Mouse (Mus musculus) G1E (cell line): Measurements from ENCODE around the gene Fgfr2. TPM values are rescaled to one million over a fixed set of nuclear protein-coding genes. Genes with fewer than 3 reads are reported as not detected.

Source experiments
- ATAC-seq: 2 replicates; pipeline ENCODE4 v1.8.0; 2016; ENCODE audit warnings: mild to moderate bottlenecking; ENCODE audit not compliant: insufficient number of reproducible peaks, poor library complexity, low FRiP score, severe bottlenecking; ENCODE audit errors: extremely low read depth
- DNase-seq: peaks from one replicate; pipeline ENCODE4 v3.0.0; 2012; ENCODE audit warnings: low spot score
- H3K27me3 ChIP-seq: 2 replicates; pipeline ENCODE4 v1.6.1; 2012; ENCODE audit warnings: mild to moderate bottlenecking, low read length, inconsistent platforms; ENCODE audit not compliant: insufficient read depth
- H3K36me3 ChIP-seq: replicated peaks from 2 replicates; pipeline ENCODE3; 2012; ENCODE audit warnings: mild to moderate bottlenecking, inconsistent platforms
- H3K4me1 ChIP-seq: 2 replicates; pipeline ENCODE4 v1.6.1; 2012; ENCODE audit warnings: low read depth, low read length, inconsistent platforms, mixed read lengths; ENCODE audit not compliant: insufficient read depth
- H3K4me3 ChIP-seq: 2 replicates; pipeline ENCODE4 v1.5.1; 2012; ENCODE audit warnings: low read depth, mild to moderate bottlenecking, inconsistent platforms, low read length, moderate library complexity, mixed read lengths
- H3K9me3 ChIP-seq: replicated peaks from 2 replicates; pipeline ENCODE4 v1.6.1; 2012; ENCODE audit warnings: inconsistent platforms
- CTCF ChIP-seq: IDR thresholded peaks from 2 replicates; pipeline ENCODE4 v1.5.1; 2012; ENCODE audit warnings: low read depth, low read length, inconsistent platforms, mixed read lengths
- GATA1 ChIP-seq: IDR thresholded peaks from 2 replicates; pipeline ENCODE4 v1.6.1; 2012; ENCODE audit warnings: borderline replicate concordance, low read length, inconsistent platforms, mixed read lengths
- GATA2 ChIP-seq: IDR thresholded peaks from 2 replicates; pipeline ENCODE4 v1.6.1; 2012; ENCODE audit warnings: low read depth, low read length, inconsistent platforms, borderline replicate concordance
- POLR2AphosphoS5 ChIP-seq: IDR thresholded peaks from 2 replicates; pipeline ENCODE4 v1.6.1; 2012; ENCODE audit warnings: low read depth, low read length, inconsistent platforms; ENCODE audit not compliant: insufficient replicate concordance
- TAL1 ChIP-seq: conservative IDR thresholded peaks from 2 replicates; pipeline ENCODE4 v1.6.1; 2012; ENCODE audit warnings: low read depth, low read length, inconsistent platforms, mixed read lengths
- polyA plus RNA-seq: library from polyadenylated mRNA; stranded (reverse); fragments of >175 nt; gene quantifications from 2 replicates; pipeline ENCODE4 v1.2.3, GENCODE M21; 2012
- total RNA-seq, 2 experiments: library from RNA; stranded (forward) in 1 of 2; stranded (reverse) in 1 of 2; fragments of 200-1000 nt in 1 of 2; fragments of >200 nt in 1 of 2; fragmentation: Nextera tagmentation in 1 of 2; gene quantifications; 2 replicates each; pipeline ENCODE4 v1.2.3; 2014 to 2017

Fgfr2 gene
- total and polyA plus RNA-seq, 3 experiments, result 0.22 TPM; not detected in 2

DNA sequence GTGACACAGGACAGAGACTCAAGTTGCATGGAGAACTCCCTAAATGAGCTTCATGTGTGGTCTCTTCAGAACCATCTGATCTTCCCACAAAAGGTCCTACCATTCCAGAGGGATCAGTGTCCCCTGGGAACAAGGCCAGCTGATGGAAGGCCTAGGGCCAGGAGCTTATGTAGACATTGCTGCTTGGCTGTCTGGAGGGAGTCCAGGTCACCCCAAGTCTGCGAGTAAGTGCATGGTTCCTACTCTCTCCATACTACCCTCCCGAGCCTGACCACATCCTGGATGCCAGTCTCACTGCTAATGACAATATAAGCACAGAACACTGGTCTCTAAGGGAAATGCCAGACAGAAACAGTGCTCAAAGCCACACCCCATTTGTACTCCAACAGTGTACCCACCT, 39.0 kb upstream of the Fgfr2 start:
- DNase-seq, result no peak
- Histone ChIP-seq H3K4me3 (no peak overlapping the region), H3K9me3 (no peaks in the 10 kb centered on the region), H3K36me3 (no peaks in the 10 kb centered on the region), H3K4me1 (no peaks in the 10 kb centered on the region), H3K27me3 (peaks cover 3% of the 10 kb centered on the region; the same call in 1 of the 2 replicates)
- no peak for TF ChIP-seq GATA1
- TF ChIP-seq TAL1, result no peak
- TF ChIP-seq CTCF, result no peak
- TF ChIP-seq GATA2, result no peak
- TF ChIP-seq POLR2AphosphoS5, result no peak
- no peak for ATAC-seq

- no peaks in the 10 kb centered on the region for H3K36me3 ChIP-seq
- no peaks in the 10 kb centered on the region for H3K9me3 ChIP-seq
- DNase-seq, result no peak
- peaks cover 3% of the 10 kb centered on the region; the same call in 1 of the 2 replicates for H3K27me3 ChIP-seq
- no peak for ATAC-seq
- no peaks in the 10 kb centered on the region for H3K4me1 ChIP-seq
- TF ChIP-seq GATA2 (no peak), POLR2AphosphoS5 (no peak), GATA1 (no peak), CTCF (no peak), TAL1 (no peak)
- no peak overlapping the region for H3K4me3 ChIP-seq
These were observed 38.4 kb upstream of the Fgfr2 start for GRCm38 (mm10) chr7:133161362-133162080.

- DNase-seq (no peak), ATAC-seq (no peak)
- H3K9me3 ChIP-seq, result no peaks in the 10 kb centered on the region
- H3K4me3 ChIP-seq, result no peak overlapping the region
- no peaks in the 10 kb centered on the region for H3K4me1 ChIP-seq
- H3K36me3 ChIP-seq, result no peaks in the 10 kb centered on the region
- TF ChIP-seq TAL1 (no peak), GATA1 (no peak), GATA2 (no peak), POLR2AphosphoS5 (no peak), CTCF (no peak)
- peaks cover 3% of the 10 kb centered on the region; the same call in 1 of the 2 replicates for H3K27me3 ChIP-seq
These were observed 36.4 kb upstream of the Fgfr2 start for GRCm38 (mm10) chr7:133159519-133159918.

DNA sequence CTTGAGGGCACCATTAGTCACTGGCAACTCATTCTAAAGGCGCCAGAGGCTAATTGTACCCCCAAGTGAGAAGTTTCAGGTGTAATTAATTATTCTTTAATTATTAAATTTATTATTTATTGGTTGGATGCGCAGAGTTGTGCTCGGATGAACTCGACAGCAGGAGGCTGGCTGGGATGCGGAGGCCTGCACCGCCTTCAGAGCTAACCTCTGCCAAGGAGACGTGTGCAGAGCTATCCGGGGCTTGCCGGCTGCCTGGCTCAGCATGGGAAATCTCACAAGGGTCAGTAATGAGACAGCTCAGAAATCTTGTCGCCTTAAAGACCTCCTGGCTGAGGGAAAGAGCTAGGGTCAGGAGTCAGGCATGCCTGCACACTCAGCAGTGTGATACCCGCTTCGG, 32.5 kb upstream of the Fgfr2 start:
- TF ChIP-seq GATA2 (no peak), CTCF (no peak), POLR2AphosphoS5 (no peak), TAL1 (no peak)
- Histone ChIP-seq H3K9me3 (no peaks in the 10 kb centered on the region), H3K4me1 (no peaks in the 10 kb centered on the region), H3K4me3 (no peak overlapping the region), H3K36me3 (no peaks in the 10 kb centered on the region), H3K27me3 (peaks cover 7% of the 10 kb centered on the region; the same call in 1 of the 2 replicates)
- ATAC-seq (no peak), DNase-seq (no peak)

DNA sequence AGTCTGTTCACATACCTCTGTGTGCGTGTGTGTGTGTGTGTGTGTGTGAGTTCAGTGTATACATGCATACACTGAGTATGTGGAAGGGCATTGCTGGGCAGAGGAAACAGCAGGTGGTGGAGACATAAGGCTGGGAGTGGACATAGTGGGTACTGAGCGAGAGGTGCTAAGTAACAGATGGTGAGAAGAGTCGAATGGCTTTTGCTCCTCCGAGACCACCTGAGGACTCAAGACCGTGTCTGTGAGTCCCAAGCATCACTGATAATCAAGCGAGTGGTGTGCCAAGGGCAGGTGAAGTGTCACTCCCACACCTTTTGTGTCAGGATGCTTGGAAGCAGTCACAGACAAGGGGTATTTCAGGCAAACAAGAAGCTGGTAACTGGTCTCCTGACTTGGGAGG, 31.7 kb upstream of the Fgfr2 start:
- Histone ChIP-seq H3K9me3 (no peaks in the 10 kb centered on the region), H3K27me3 (peaks cover 4% of the 10 kb centered on the region; the same call in 1 of the 2 replicates), H3K4me1 (no peaks in the 10 kb centered on the region), H3K36me3 (no peaks in the 10 kb centered on the region), H3K4me3 (no peak overlapping the region)
- ATAC-seq, result no peak
- TF ChIP-seq TAL1 (no peak), GATA2 (no peak), GATA1 (no peak), CTCF (no peak), POLR2AphosphoS5 (no peak)
- DNase-seq, result no peak

GRCm38 (mm10) chr7:133139689-133140336, 16.7 kb upstream of the Fgfr2 start:
- ATAC-seq (no peak), DNase-seq (no peak)
- Histone ChIP-seq H3K36me3 (no peaks in the 10 kb centered on the region), H3K4me1 (no peaks in the 10 kb centered on the region), H3K4me3 (no peak overlapping the region), H3K9me3 (no peaks in the 10 kb centered on the region), H3K27me3 (0 out of 2 replicates have a peak, but pooled peaks cover 3% of the 10 kb centered on the region)
- no peak for TF ChIP-seq CTCF
- TF ChIP-seq GATA1, result no peak
- TF ChIP-seq POLR2AphosphoS5, result no peak
- TF ChIP-seq TAL1, result no peak
